Mouse (Mus musculus): ENCODE measurements around the gene Sfrp5. TPM values are rescaled to one million over a fixed set of nuclear protein-coding genes. Genes with fewer than 3 reads are reported as not detected.

Gene Sfrp5
- polyA plus RNA-seq (2015; fragmentation: Illumina TruSeq; extraction: RNeasy Lipid Tissue Mini Kit (QIAGEN cat#74804); ENCODE audit: insufficient read depth, low replicate concordance): not detected

DNA sequence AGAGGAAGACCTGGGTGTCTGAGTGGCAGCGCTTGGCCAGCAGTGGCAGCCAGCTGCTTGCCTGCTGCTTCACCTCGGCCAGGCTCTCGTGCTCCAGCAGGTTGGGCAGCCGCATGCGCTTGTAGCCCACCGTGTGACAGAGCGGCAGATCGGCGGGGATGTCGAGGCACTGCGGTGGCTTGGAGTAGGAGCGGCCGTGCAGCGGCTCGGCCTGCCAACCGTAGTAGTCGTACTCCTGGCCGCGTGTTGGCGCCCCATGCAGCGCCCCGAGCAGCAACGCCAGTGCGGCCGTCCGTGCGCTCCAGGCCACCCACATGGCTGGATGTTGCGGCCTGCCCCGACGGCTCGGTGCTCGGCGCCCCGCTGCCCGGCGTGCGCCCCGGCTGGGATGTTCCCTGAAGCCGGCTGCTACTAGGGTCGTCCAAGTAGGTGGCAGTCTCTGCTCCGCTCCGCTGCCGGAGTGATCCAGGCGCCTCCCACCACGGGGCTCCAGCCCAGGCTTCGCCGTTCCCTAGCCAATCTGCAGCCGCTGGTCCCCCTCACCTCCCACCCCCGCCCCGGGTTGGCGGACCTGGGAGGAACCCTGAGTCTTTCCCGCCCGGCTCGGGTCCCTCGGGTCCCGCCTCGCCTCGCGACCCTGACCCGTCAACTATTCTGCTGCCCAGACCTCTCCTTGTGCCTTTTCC, at the start of gene Sfrp5:
Gene Sfrp5, minus strand, starts transcription at position 557 of the 686 bp plus-strand sequence.

GRCm38 (mm10) chr19:42247519-42247918, 45.5 kb upstream of the Sfrp5 start, which contains the start of gene Golga7b:
Gene Golga7b (plus strand): TSS chr19:42247574.

GRCm38 (mm10) chr19:42163764-42164163, 38.3 kb downstream of the Sfrp5 start, which contains the start of gene Zfyve27:
Gene Zfyve27 (plus strand): TSS chr19:42163951.

Other genes starting within 250 kb of the Sfrp5 start
- gene Mms19, start 221.1 kb downstream of the Sfrp5 start, polyA plus RNA-seq (2015; fragmentation: Illumina TruSeq; extraction: RNeasy Lipid Tissue Mini Kit (QIAGEN cat#74804); ENCODE audit: insufficient read depth, low replicate concordance): 44.2 TPM
- 2.3 TPM for gene Ubtd1, start 220.5 kb downstream of the Sfrp5 start, polyA plus RNA-seq (2015; fragmentation: Illumina TruSeq; extraction: RNeasy Lipid Tissue Mini Kit (QIAGEN cat#74804); ENCODE audit: insufficient read depth, low replicate concordance)
- 1.9 TPM for gene Ankrd2, start 166.3 kb downstream of the Sfrp5 start, polyA plus RNA-seq (2015; fragmentation: Illumina TruSeq; extraction: RNeasy Lipid Tissue Mini Kit (QIAGEN cat#74804); ENCODE audit: insufficient read depth, low replicate concordance)
- gene Hoga1, start 156.6 kb downstream of the Sfrp5 start, polyA plus RNA-seq (2015; fragmentation: Illumina TruSeq; extraction: RNeasy Lipid Tissue Mini Kit (QIAGEN cat#74804); ENCODE audit: insufficient read depth, low replicate concordance): 1.3 TPM
- 0.23 TPM for gene 4933411K16Rik, start 150.0 kb downstream of the Sfrp5 start, polyA plus RNA-seq (2015; fragmentation: Illumina TruSeq; extraction: RNeasy Lipid Tissue Mini Kit (QIAGEN cat#74804); ENCODE audit: insufficient read depth, low replicate concordance)
- 0.28 TPM for gene Morn4, start 115.9 kb downstream of the Sfrp5 start, polyA plus RNA-seq (2015; fragmentation: Illumina TruSeq; extraction: RNeasy Lipid Tissue Mini Kit (QIAGEN cat#74804); ENCODE audit: insufficient read depth, low replicate concordance)
- gene Pi4k2a, start 111.8 kb downstream of the Sfrp5 start, polyA plus RNA-seq (2015; fragmentation: Illumina TruSeq; extraction: RNeasy Lipid Tissue Mini Kit (QIAGEN cat#74804); ENCODE audit: insufficient read depth, low replicate concordance): 19.3 TPM
- 8.0 TPM for gene Avpi1, start 73.2 kb downstream of the Sfrp5 start, polyA plus RNA-seq (2015; fragmentation: Illumina TruSeq; extraction: RNeasy Lipid Tissue Mini Kit (QIAGEN cat#74804); ENCODE audit: insufficient read depth, low replicate concordance)
- 42.8 TPM for gene Marveld1, start 54.9 kb downstream of the Sfrp5 start, polyA plus RNA-seq (2015; fragmentation: Illumina TruSeq; extraction: RNeasy Lipid Tissue Mini Kit (QIAGEN cat#74804); ENCODE audit: insufficient read depth, low replicate concordance)
- gene Zfyve27, start 38.3 kb downstream of the Sfrp5 start, polyA plus RNA-seq (2015; fragmentation: Illumina TruSeq; extraction: RNeasy Lipid Tissue Mini Kit (QIAGEN cat#74804); ENCODE audit: insufficient read depth, low replicate concordance): 30.0 TPM
- gene Golga7b, start 45.3 kb upstream of the Sfrp5 start, polyA plus RNA-seq (2015; fragmentation: Illumina TruSeq; extraction: RNeasy Lipid Tissue Mini Kit (QIAGEN cat#74804); ENCODE audit: insufficient read depth, low replicate concordance): not detected
- gene Crtac1, start 229.5 kb upstream of the Sfrp5 start, polyA plus RNA-seq (2015; fragmentation: Illumina TruSeq; extraction: RNeasy Lipid Tissue Mini Kit (QIAGEN cat#74804); ENCODE audit: insufficient read depth, low replicate concordance): not detected

All from spleen, adult 10 weeks (tissue).